ENCODE assay signal across 29 mouse cellular contexts in the genomic region with DNA sequence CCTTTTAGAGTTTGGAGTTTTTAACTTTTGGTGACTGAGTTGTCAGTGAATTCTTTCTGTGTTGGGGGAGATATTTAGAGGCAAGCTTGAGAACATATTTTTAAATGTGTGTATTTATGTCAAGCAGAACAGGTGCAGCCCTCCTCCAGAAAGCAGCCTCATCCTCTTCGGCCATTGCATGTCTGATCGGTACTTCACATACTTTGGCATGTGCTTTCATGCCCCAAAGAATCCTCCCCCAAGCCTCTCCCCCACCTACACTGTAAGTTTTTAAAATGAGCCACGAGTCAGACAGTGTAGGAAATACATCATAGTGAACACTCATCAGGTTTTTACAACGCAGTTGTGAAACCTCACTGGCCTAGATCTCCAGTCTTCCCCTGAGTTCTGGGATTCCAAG. TPM values are rescaled to one million over a fixed set of nuclear protein-coding genes. Genes with fewer than 3 reads are reported as not detected.
DNase-seq lines count a peak whose midpoint lies in the region; ATAC-seq and TF ChIP-seq lines count a peak whose summit lies in the region.
"Had no signal": no experiment of that assay in that cellular context is flagged by ENCODE, and none has a peak within 500 bp of the region (broad histone marks: within the 10 kb centered on the region; RNA-seq: fewer than 3 reads in every experiment).

No protein-coding gene starts in this region.

- WGBS in heart, embryonic 11.5 days (ENCODE audit: insufficient replicate concordance) = 89% methylated on average over 4 of the region's 4 CpGs
- 88% methylated on average over 4 of the region's 4 CpGs for WGBS in hindbrain, postnatal 0 days

- H3K4me3 ChIP-seq in heart, embryonic 11.5 days (ENCODE audit: low read depth, low read length) = no peak overlapping the region
- H3K4me3 ChIP-seq in CH12.LX (replicated peaks in 1 of 3; ENCODE audit: low read depth in 2 of 3, low read length in 2 of 3, poor library complexity in 1 of 3) = peak overlapping the region in 1 of 3 experiments; percentile 38
- H3K4me3 ChIP-seq in hindbrain, postnatal 0 days (ENCODE audit: low read length) = no peak overlapping the region
- H3K4me3 ChIP-seq: embryonic facial prominence, embryonic 10.5 days; embryonic facial prominence, embryonic 12.5 days; forebrain, embryonic 13.5 days; forebrain, embryonic 15.5 days had no signal

- no peaks in the 10 kb centered on the region for H3K27me3 ChIP-seq in heart, embryonic 11.5 days (ENCODE audit: control insufficient read depth, insufficient read depth, low read length)
- no peaks in the 10 kb centered on the region for H3K27me3 ChIP-seq in CH12.LX (replicated peaks)
- H3K27me3 ChIP-seq in hindbrain, postnatal 0 days (ENCODE audit: insufficient read depth, low read length) = no peaks in the 10 kb centered on the region
- H3K27me3 ChIP-seq: embryonic facial prominence, embryonic 12.5 days; forebrain, embryonic 13.5 days; forebrain, embryonic 15.5 days had no signal

- H3K4me2 ChIP-seq in heart, embryonic 11.5 days = no peak overlapping the region
- H3K4me2 ChIP-seq in CH12.LX (ENCODE audit: insufficient read depth, low read depth, poor library complexity, severe bottlenecking) = peak overlapping the region; percentile 22; the same call in 1 of the 2 replicates
- H3K4me2 ChIP-seq in hindbrain, postnatal 0 days (ENCODE audit: low read depth, low read length) = no peak overlapping the region
- H3K4me2 ChIP-seq: embryonic facial prominence, embryonic 12.5 days; forebrain, embryonic 13.5 days; forebrain, embryonic 15.5 days had no signal

- no peaks in the 10 kb centered on the region for H3K36me3 ChIP-seq in heart, embryonic 11.5 days (ENCODE audit: control insufficient read depth, insufficient read depth, low read length)
- H3K36me3 ChIP-seq in CH12.LX (replicated peaks in 1 of 2; ENCODE audit: control insufficient read depth in 1 of 2, insufficient read depth in 1 of 2, low read length in 1 of 2) = no peaks in the 10 kb centered on the region
- H3K36me3 ChIP-seq in hindbrain, postnatal 0 days (ENCODE audit: insufficient read depth, low read length) = no peaks in the 10 kb centered on the region
- H3K36me3 ChIP-seq: embryonic facial prominence, embryonic 10.5 days; embryonic facial prominence, embryonic 12.5 days; forebrain, embryonic 15.5 days had no signal

- H3K9ac ChIP-seq in heart, embryonic 11.5 days (ENCODE audit: low read depth, low read length) = no peak overlapping the region
- H3K9ac ChIP-seq in CH12.LX (ENCODE audit: insufficient read depth, low read depth) = no peak overlapping the region
- no peak overlapping the region for H3K9ac ChIP-seq in hindbrain, postnatal 0 days (replicated peaks; ENCODE audit: low read length)
- H3K9ac ChIP-seq: embryonic facial prominence, embryonic 12.5 days; forebrain, embryonic 13.5 days; forebrain, embryonic 15.5 days; forebrain, postnatal 0 days had no signal

- H3K79me2 ChIP-seq in CH12.LX (replicated peaks; ENCODE audit: control insufficient read depth, extremely low read depth, insufficient read depth, poor library complexity, severe bottlenecking) = no peaks in the 10 kb centered on the region

- TF ChIP-seq POLR2A in CH12.LX (IDR thresholded peaks at IDR 0.05; ENCODE audit: low read depth, low read length) = no peak

- peak; percentile 65 for DNase-seq in heart, adult 11 months
- DNase-seq in A20 (ENCODE audit: low read depth, low spot score) (peak; percentile 80), CH12.LX (ENCODE audit: extremely low read depth) (peak; percentile 24)
- peak; percentile 8 for DNase-seq in brain, adult 2 months (ENCODE audit: low read depth, low spot score)
- no peak for DNase-seq in cerebellum, postnatal 4 days (ENCODE audit: low spot score in 2 of 2)
- DNase-seq in hindbrain, postnatal 0 days (ENCODE audit: low spot score) = no peak
- DNase-seq: adrenal gland, adult 8-10 months; adrenal gland, postnatal 14 days; adrenal gland, postnatal 36 days; cerebellum, adult 11 months; cerebellum, adult 18-20 months; cerebellum, adult 8-10 months; cerebellum, adult 9-11 months; cerebellum, postnatal 14 days; cerebellum, postnatal 36 days; forebrain, postnatal 0 days had no signal

- H3K9me3 ChIP-seq in heart, embryonic 11.5 days (replicated peaks; ENCODE audit: control insufficient read depth, low read length) = no peaks in the 10 kb centered on the region
- no peaks in the 10 kb centered on the region for H3K9me3 ChIP-seq in CH12.LX (replicated peaks; ENCODE audit: low read length)
- no peaks in the 10 kb centered on the region for H3K9me3 ChIP-seq in hindbrain, postnatal 0 days (ENCODE audit: low read length)
- H3K9me3 ChIP-seq: embryonic facial prominence, embryonic 10.5 days; embryonic facial prominence, embryonic 12.5 days; forebrain, embryonic 13.5 days; forebrain, embryonic 15.5 days had no signal

- H3K27ac ChIP-seq in heart, embryonic 11.5 days (ENCODE audit: low read depth, low read length) = no peak overlapping the region
- H3K27ac ChIP-seq in CH12.LX (ENCODE audit: insufficient read depth, low read depth) = no peak overlapping the region
- no peak overlapping the region for H3K27ac ChIP-seq in hindbrain, postnatal 0 days
- H3K27ac ChIP-seq: embryonic facial prominence, embryonic 10.5 days; embryonic facial prominence, embryonic 12.5 days; forebrain, embryonic 13.5 days; forebrain, embryonic 15.5 days had no signal

- ATAC-seq in heart, embryonic 11.5 days (replicated peaks; ENCODE audit: insufficient number of reproducible peaks, low FRiP score, low TSS enrichment) = no peak
- no peak for ATAC-seq in megakaryocyte-erythroid progenitor cell, adult 5-6 weeks (replicated peaks; ENCODE audit: low FRiP score, low TSS enrichment, poor library complexity, severe bottlenecking)
- no peak for ATAC-seq in hindbrain, postnatal 0 days
- ATAC-seq: activated CD4-positive, CD25-positive, alpha-beta regulatory T cell, adult 4 months; CD4-positive, CD25-positive, alpha-beta regulatory T cell, adult 4 months; forebrain, embryonic 13.5 days; forebrain, embryonic 15.5 days; forebrain, postnatal 0 days had no signal

- dilution Hi-C loops in CH12.LX (cut with MboI; ENCODE audit: extremely low pct_ligation_motif_present, extremely low pct_unique_long_range_greater_than_20kb, low sequenced_read_pairs) = no loop called here

- H3K4me1 ChIP-seq in heart, embryonic 11.5 days (ENCODE audit: control insufficient read depth, insufficient read depth, low read length) = no peaks in the 10 kb centered on the region
- H3K4me1 ChIP-seq in CH12.LX (ENCODE audit: control insufficient read depth in 1 of 2, insufficient read depth in 2 of 2) = peaks cover 0 to 41% of the 10 kb centered on the region in 2 experiments; a peak in 2 of 4 replicates
- no peaks in the 10 kb centered on the region for H3K4me1 ChIP-seq in hindbrain, postnatal 0 days (ENCODE audit: insufficient read depth, low read length)
- H3K4me1 ChIP-seq: embryonic facial prominence, embryonic 10.5 days; embryonic facial prominence, embryonic 12.5 days; forebrain, embryonic 13.5 days; forebrain, embryonic 15.5 days had no signal

- no peak for TF ChIP-seq CTCF in CH12.LX (conservative IDR thresholded peaks at IDR 0.05 in 1 of 2, IDR thresholded peaks at IDR 0.05 in 1 of 2; ENCODE audit: low read depth in 2 of 2, low read length in 2 of 2)
- TF ChIP-seq CTCF in hindbrain, postnatal 0 days (IDR thresholded peaks at IDR 0.05; ENCODE audit: low read depth) = no peak

- in situ Hi-C loops in CH12.LX (cut with MboI; ENCODE audit: low pct_ligation_motif_present, low pct_unique_long_range_greater_than_20kb, low sequenced_read_pairs) = loop anchor here (10.0 kb wide), 1 partner anchor 46 kb away; no protein-coding TSS in a partner anchor

- no peak for TF ChIP-seq EP300 in CH12.LX (IDR thresholded peaks at IDR 0.05; ENCODE audit: low read length)

- no peak for TF ChIP-seq RAD21 in CH12.LX (IDR thresholded peaks at IDR 0.05; ENCODE audit: low read depth, low read length)

TF ChIP-seq in CH12.LX, 34 proteins besides CTCF, POLR2A, EP300 and RAD21:
- TF ChIP-seq HCFC1 (IDR thresholded peaks at IDR 0.05; ENCODE audit: low read depth, low read length) = no peak
- no peak for TF ChIP-seq GABPA (IDR thresholded peaks at IDR 0.05; ENCODE audit: insufficient replicate concordance, low read depth, low read length)
- TF ChIP-seq ELF1 (IDR thresholded peaks at IDR 0.05; ENCODE audit: low read depth, low read length) = no peak
- no peak for TF ChIP-seq ETS1 (conservative IDR thresholded peaks at IDR 0.05; ENCODE audit: low read depth, low read length)
- no peak for TF ChIP-seq JUN (IDR thresholded peaks at IDR 0.05; ENCODE audit: insufficient read depth, low read depth, low read length)
- TF ChIP-seq ZNF384 (IDR thresholded peaks at IDR 0.05; ENCODE audit: low read depth, low read length) = no peak
- TF ChIP-seq BHLHE40 (IDR thresholded peaks at IDR 0.05; ENCODE audit: low read depth, low read length) = no peak

RNA-seq across cellular contexts. Expression of a gene that starts 6.0 kb away (rescaled TPM):
- 0.14 and 0.29 TPM in 2 replicates for polyA plus RNA-seq in heart, embryonic 11.5 days (2014; fragmentation: Nextera tagmentation; extraction: Ambion mirVana)
- total RNA-seq in CH12.LX (2012; rRNA removed) (0.08 TPM in 1 of 2 replicates, not detected in the other), CH12.LX (2014; rRNA removed) (0.38 TPM in 1 of 2 replicates, not detected in the other)
- polyA plus RNA-seq in CH12.LX (2012; ENCODE audit: insufficient read length, low read depth) = 0.50 and 0.90 TPM in 2 replicates
- not detected in 2 replicates for total RNA-seq in megakaryocyte-erythroid progenitor cell, adult 5-6 weeks (2014; fragmentation: Nextera tagmentation)
- 1.8 TPM in 1 of 2 replicates, not detected in the other for total RNA-seq in megakaryocyte-erythroid progenitor cell, adult 5-6 weeks (2017)
- not detected in 2 replicates for total RNA-seq in hindbrain, postnatal 0 days (2014; rRNA removed)
- polyA plus RNA-seq in hindbrain, postnatal 0 days (2015; fragmentation: Nextera tagmentation; extraction: Ambion mirVana) = not detected in 2 replicates
- total RNA-seq: adrenal gland, adult 18-20 months; adrenal gland, postnatal 14 days; adrenal gland, postnatal 36 days; forebrain, postnatal 0 days; MEL had no signal
- polyA plus RNA-seq: activated CD4-positive, CD25-positive, alpha-beta regulatory T cell, adult 4 months; cortical plate, adult 2 months; embryonic facial prominence, embryonic 10.5 days; embryonic facial prominence, embryonic 12.5 days; forebrain, embryonic 11.5 days; forebrain, embryonic 13.5 days; forebrain, embryonic 15.5 days; forebrain, postnatal 0 days had no signal

RNA-seq across cellular contexts. Expression of a gene that starts 34.0 kb away (rescaled TPM):
- polyA plus RNA-seq in heart, embryonic 11.5 days (2014; fragmentation: Nextera tagmentation; extraction: Ambion mirVana) = 0.24 and 0.33 TPM in 2 replicates
- total RNA-seq in CH12.LX (2012; rRNA removed) (66.3 and 75.1 TPM in 2 replicates), CH12.LX (2014; rRNA removed) (212 and 241 TPM in 2 replicates)
- polyA plus RNA-seq in CH12.LX (2012; ENCODE audit: insufficient read length, low read depth) = 119 and 133 TPM in 2 replicates
- not detected in 2 replicates for total RNA-seq in megakaryocyte-erythroid progenitor cell, adult 5-6 weeks (2014; fragmentation: Nextera tagmentation)
- total RNA-seq in megakaryocyte-erythroid progenitor cell, adult 5-6 weeks (2017) = not detected in 2 replicates
- total RNA-seq in hindbrain, postnatal 0 days (2014; rRNA removed) = 0.05 and 0.29 TPM in 2 replicates
- 0.06 TPM in 1 of 2 replicates, not detected in the other for polyA plus RNA-seq in hindbrain, postnatal 0 days (2015; fragmentation: Nextera tagmentation; extraction: Ambion mirVana)
- total RNA-seq: adrenal gland, adult 18-20 months; adrenal gland, adult 8-10 months; forebrain, postnatal 0 days; MEL had no signal
- polyA plus RNA-seq: brain, embryonic 14.5 days; cortical plate, adult 2 months; forebrain, embryonic 13.5 days; forebrain, embryonic 15.5 days had no signal

Comparison
In these comparisons a context has a peak if more than half of its experiments do, and no peak if none do; other contexts are left out.
1. DNase-seq: peak in heart, adult 11 months (single experiment), A20 (single experiment), CH12.LX (single experiment) and brain, adult 2 months (single experiment); none in cerebellum, postnatal 4 days (0 of 2) and hindbrain, postnatal 0 days (single experiment).
2. RNA of a gene that starts 34.0 kb away (total RNA-seq): 66.3 to 241 TPM in CH12.LX; not detected in megakaryocyte-erythroid progenitor cell, adult 5-6 weeks and 0.05 to 0.29 TPM in hindbrain, postnatal 0 days; every median in the first group is over 10 times any median in the second.